Mouse (Mus musculus): Measurements from ENCODE around the gene Rec8.

Rec8 gene

GRCm38 (mm10) chr14:55592226-55592625 is 25.6 kb upstream of the Rec8 start:
- DNase-seq (ENCODE audit: low read depth): no peak

- no peak for DNase-seq (ENCODE audit: low read depth)
Observed at GRCm38 (mm10) chr14:55596036-55596690, 21.7 kb upstream of the Rec8 start.

- DNase-seq (ENCODE audit: low read depth): no peak
Observed at GRCm38 (mm10) chr14:55598521-55599390, 19.1 kb upstream of the Rec8 start.

GRCm38 (mm10) chr14:55603271-55603632 is 14.6 kb upstream of the Rec8 start, which contains the start of gene Irf9:
Gene Irf9, plus strand, starts transcription at chr14:55603571.
- peak; percentile 33 for DNase-seq (ENCODE audit: low read depth)

GRCm38 (mm10) chr14:55603633-55604576 is 13.9 kb upstream of the Rec8 start:
- DNase-seq (ENCODE audit: low read depth): peak; percentile 98

- peak; percentile 44 for DNase-seq (ENCODE audit: low read depth)
Observed at GRCm38 (mm10) chr14:55604823-55605222, 13.0 kb upstream of the Rec8 start.

- DNase-seq (ENCODE audit: low read depth): no peak
Observed at GRCm38 (mm10) chr14:55605743-55606459, 11.9 kb upstream of the Rec8 start.

GRCm38 (mm10) chr14:55608339-55608738 is 9.5 kb upstream of the Rec8 start:
- DNase-seq (ENCODE audit: low read depth): no peak

- DNase-seq (ENCODE audit: low read depth): no peak
Observed at GRCm38 (mm10) chr14:55613346-55613745, 4.5 kb upstream of the Rec8 start.

GRCm38 (mm10) chr14:55614565-55615178 is 3.2 kb upstream of the Rec8 start:
- no peak for DNase-seq (ENCODE audit: low read depth)

- no peak for DNase-seq (ENCODE audit: low read depth)
Observed at GRCm38 (mm10) chr14:55615876-55616275, 2.0 kb upstream of the Rec8 start.

- no peak for DNase-seq (ENCODE audit: low read depth)
Observed at GRCm38 (mm10) chr14:55616844-55617243, 993 bp upstream of the Rec8 start.

GRCm38 (mm10) chr14:55618486-55619195 is 804 bp downstream of the Rec8 start:
- DNase-seq (ENCODE audit: low read depth): no peak

GRCm38 (mm10) chr14:55628077-55628827 is 10.4 kb downstream of the Rec8 start:
- DNase-seq (ENCODE audit: low read depth): no peak

- DNase-seq (ENCODE audit: low read depth): peak; percentile 88
Observed at GRCm38 (mm10) chr14:55629312-55629711, 11.5 kb downstream of the Rec8 start.

GRCm38 (mm10) chr14:55634874-55635522 is 17.2 kb downstream of the Rec8 start:
- no peak for DNase-seq (ENCODE audit: low read depth)

- peak; percentile 91 for DNase-seq (ENCODE audit: low read depth)
Observed at GRCm38 (mm10) chr14:55635523-55636007, 17.7 kb downstream of the Rec8 start, which contains the start of gene Ipo4. Gene Ipo4, minus strand, starts transcription at chr14:55635957.

- no peak for DNase-seq (ENCODE audit: low read depth)
Observed at GRCm38 (mm10) chr14:55637795-55638194, 20.0 kb downstream of the Rec8 start, which contains the start of gene Gm49378. Gene Gm49378, minus strand, starts transcription at chr14:55637895.

- DNase-seq (ENCODE audit: low read depth): no peak
Observed at GRCm38 (mm10) chr14:55640816-55641215, 23.0 kb downstream of the Rec8 start.
